Mouse (Mus musculus) hindbrain, embryonic 15.5 days (tissue): Measurements from ENCODE around the gene Lix1l. TPM values are rescaled to one million over a fixed set of nuclear protein-coding genes. Genes with fewer than 3 reads are reported as not detected.

Source experiments
- ATAC-seq: fragments of 200-750 bp; cut with Nextera tagmentation; 2 replicates; pipeline ENCODE4 v1.8.0; 2017; ENCODE audit warnings: low read depth, moderate number of reproducible peaks, moderate TSS enrichment; ENCODE audit not compliant: low FRiP score
- H3K27ac ChIP-seq: fragments of 300-500 bp; sonication (generic); replicated peaks from 2 replicates; pipeline ENCODE4 v1.5.1; 2015; ENCODE audit warnings: mild to moderate bottlenecking, inconsistent platforms
- H3K27me3 ChIP-seq: fragments of 300-500 bp; sonication (generic); 2 replicates; pipeline ENCODE4 v1.6.1; 2015; ENCODE audit warnings: control low read depth, inconsistent platforms
- H3K36me3 ChIP-seq: fragments of 300-500 bp; sonication (generic); 2 replicates; pipeline ENCODE4 v1.6.1; 2015; ENCODE audit warnings: control low read depth, inconsistent platforms
- H3K4me1 ChIP-seq: fragments of 300-500 bp; sonication (generic); replicated peaks from 2 replicates; pipeline ENCODE4 v1.6.1; 2015; ENCODE audit warnings: control low read depth, inconsistent platforms
- H3K4me2 ChIP-seq: fragments of 300-500 bp; sonication (generic); 2 replicates; pipeline ENCODE4 v1.6.1; 2015; ENCODE audit warnings: moderate library complexity, mild to moderate bottlenecking, inconsistent platforms
- H3K4me3 ChIP-seq: fragments of 300-500 bp; sonication (generic); 2 replicates; pipeline ENCODE4 v1.5.1; 2015; ENCODE audit warnings: mild to moderate bottlenecking, inconsistent platforms
- H3K9ac ChIP-seq: fragments of 300-500 bp; sonication (generic); 2 replicates; pipeline ENCODE4 v1.6.1; 2015; ENCODE audit warnings: inconsistent platforms
- H3K9me3 ChIP-seq: fragments of 300-500 bp; sonication (generic); 2 replicates; pipeline ENCODE4 v1.6.1; 2016; ENCODE audit warnings: control low read depth, inconsistent platforms
- WGBS: fragments of 180-500 bp; shearing (Covaris S2); methylation state at CpG from one replicate; pipeline ENCODE4 v1.1.7; 2015; 5-methylcytosine and 5-hydroxymethylcytosine counted together
- polyA plus RNA-seq: library from polyadenylated mRNA; unstranded; fragments of >200 nt; fragmentation: Nextera tagmentation; extraction: Ambion mirVana; gene quantifications from 2 replicates; pipeline ENCODE4 v1.2.1, GENCODE M21; 2015

The Lix1l gene
- polyA plus RNA-seq, 1 experiment from 2014 or later = 6.1 TPM

- H3K36me3 ChIP-seq = no peaks in the 10 kb centered on the region
- 68% methylated on average over 8 of the region's 8 CpGs for WGBS
Observed at GRCm38 (mm10) chr3:96674442-96674841, 73.5 kb downstream of the Lix1l start.

GRCm38 (mm10) chr3:96675171-96675570 lies 74.2 kb downstream of the Lix1l start:
- Histone ChIP-seq H3K36me3 (no peaks in the 10 kb centered on the region), H3K27ac (no peak overlapping the region), H3K9ac (no peak overlapping the region), H3K4me3 (no peak overlapping the region), H3K4me2 (no peak overlapping the region), H3K4me1 (peaks cover 11% of the 10 kb centered on the region), H3K9me3 (no peaks in the 10 kb centered on the region), H3K27me3 (0 out of 2 replicates have a peak, but pooled peaks cover 4% of the 10 kb centered on the region)
- 87% methylated on average over 3 of the region's 3 CpGs for WGBS
- ATAC-seq = no peak

More at GRCm38 (mm10) chr3:96674442-96674841, 73.5 kb downstream of the Lix1l start:
- no peak for ATAC-seq
- Histone ChIP-seq H3K9ac (no peak overlapping the region), H3K4me1 (peaks cover 5% of the 10 kb centered on the region), H3K4me2 (no peak overlapping the region), H3K9me3 (no peaks in the 10 kb centered on the region), H3K27me3 (0 out of 2 replicates have a peak, but pooled peaks cover 4% of the 10 kb centered on the region), H3K4me3 (no peak overlapping the region), H3K27ac (no peak overlapping the region)

- Histone ChIP-seq H3K9ac (no peak overlapping the region), H3K4me1 (peaks cover 11% of the 10 kb centered on the region), H3K9me3 (no peaks in the 10 kb centered on the region), H3K4me2 (no peak overlapping the region), H3K36me3 (no peaks in the 10 kb centered on the region), H3K27ac (no peak overlapping the region), H3K27me3 (0 out of 2 replicates have a peak, but pooled peaks cover 4% of the 10 kb centered on the region), H3K4me3 (no peak overlapping the region)
- WGBS = 24% methylated on average over 3 of the region's 3 CpGs
- no peak for ATAC-seq
Observed at GRCm38 (mm10) chr3:96675690-96676089, 74.7 kb downstream of the Lix1l start.

Other genes starting within 250 kb of the Lix1l start
- gene BC107364, start 148.8 kb upstream of the Lix1l start, polyA plus RNA-seq = not detected in 2 replicates
- 1.9 and 2.0 TPM in 2 replicates for gene Hfe2, start 76.0 kb upstream of the Lix1l start, polyA plus RNA-seq
- 48.2 and 53.0 TPM in 2 replicates for gene Txnip, start 43.2 kb upstream of the Lix1l start, polyA plus RNA-seq
- gene Gm16253, start 24.2 kb upstream of the Lix1l start, polyA plus RNA-seq = 1.8 and 2.2 TPM in 2 replicates
- gene Polr3gl, start 7.0 kb upstream of the Lix1l start, polyA plus RNA-seq = 36.8 and 38.8 TPM in 2 replicates
- 16.7 and 19.9 TPM in 2 replicates for gene Ankrd34a, start 4.5 kb upstream of the Lix1l start, polyA plus RNA-seq
- 109 and 119 TPM in 2 replicates for gene Rbm8a, start 28.8 kb downstream of the Lix1l start, polyA plus RNA-seq
- gene Pex11b, start 34.2 kb downstream of the Lix1l start, polyA plus RNA-seq = 54.7 and 59.9 TPM in 2 replicates
- 0.05 and 0.13 TPM in 2 replicates for gene Gm42957, start 34.3 kb downstream of the Lix1l start, polyA plus RNA-seq
- 1.1 and 1.4 TPM in 2 replicates for gene Itga10, start 44.4 kb downstream of the Lix1l start, polyA plus RNA-seq
- gene Ankrd35, start 69.0 kb downstream of the Lix1l start, polyA plus RNA-seq = 2.2 and 2.7 TPM in 2 replicates
- gene Pias3, start 95.2 kb downstream of the Lix1l start, polyA plus RNA-seq = 38.3 and 42.6 TPM in 2 replicates
- gene Nudt17, start 107.4 kb downstream of the Lix1l start, polyA plus RNA-seq = 19.0 and 19.4 TPM in 2 replicates
- 29.7 and 31.1 TPM in 2 replicates for gene Polr3c, start 126.5 kb downstream of the Lix1l start, polyA plus RNA-seq
- 72.2 and 76.6 TPM in 2 replicates for gene Rnf115, start 126.5 kb downstream of the Lix1l start, polyA plus RNA-seq
- gene Pdzk1, start 228.1 kb downstream of the Lix1l start, polyA plus RNA-seq = 0.16 TPM in 1 of 2 replicates, not detected in the other
- 0.26 and 0.29 TPM in 2 replicates for gene Cd160, start 228.2 kb downstream of the Lix1l start, polyA plus RNA-seq